Mouse (Mus musculus): Measurements from ENCODE around the gene Tstd1.
A peak's percentile ranks its signal among the peaks of the same experiment; 100 is the strongest.

GRCm38 (mm10) chr1:171439072-171439471, 20.4 kb downstream of the Tstd1 start:
- no peak for TF ChIP-seq CTCF (IDR thresholded peaks at IDR 0.05)
- peak; percentile 74 for TF ChIP-seq EP300 (IDR thresholded peaks at IDR 0.05)

Data from lung, postnatal 0 days (tissue).